Mouse (Mus musculus) MEL (cell line): ENCODE data around the gene Olfr52. TPM values are rescaled to one million over a fixed set of nuclear protein-coding genes. Genes with fewer than 3 reads are reported as not detected.

Experiments used
- DNase-seq: peaks from one replicate; pipeline ENCODE4 v3.0.0; 2011; ENCODE audit warnings: low read depth, low spot score
- H3K27ac ChIP-seq: 2 replicates; pipeline ENCODE4 v1.5.1; 2012; ENCODE audit warnings: low read depth, mild to moderate bottlenecking, control low read depth, low read length, moderate library complexity; ENCODE audit not compliant: control insufficient read depth
- H3K27me3 ChIP-seq, 2 experiments: fragments of 150-350 bp in 1 of 2; sonication (generic) in 1 of 2; 2 replicates each; pipeline ENCODE4 v1.6.1; 2012; ENCODE audit warnings: low read length in 2 of 2, mild to moderate bottlenecking in 2 of 2, improper control_type of control experiment in 1 of 2, moderate library complexity in 1 of 2; ENCODE audit not compliant: insufficient read depth in 2 of 2, control insufficient read depth in 1 of 2
- H3K36me3 ChIP-seq, 2 experiments: 2 replicates each; pipeline ENCODE4 v1.6.1; 2012 to 2014; ENCODE audit warnings: low read length in 2 of 2, improper control_type of control experiment in 1 of 2, inconsistent platforms in 1 of 2, mild to moderate bottlenecking in 1 of 2; ENCODE audit not compliant: insufficient read depth in 2 of 2, control insufficient read depth in 1 of 2
- H3K4me1 ChIP-seq, 2 experiments: fragments of 150-350 bp in 1 of 2; sonication (generic) in 1 of 2; 2 replicates each; pipeline ENCODE4 v1.6.1; 2012; ENCODE audit warnings: low read length in 2 of 2, improper control_type of control experiment in 1 of 2, mild to moderate bottlenecking in 1 of 2; ENCODE audit not compliant: insufficient read depth in 2 of 2, control insufficient read depth in 1 of 2
- H3K4me3 ChIP-seq, 2 experiments: fragments of 150-350 bp in 1 of 2; sonication (generic) in 1 of 2; 2 replicates each; pipeline ENCODE4 v1.5.1; 2012; ENCODE audit warnings: low read depth in 2 of 2, low read length in 2 of 2, mild to moderate bottlenecking in 2 of 2, moderate library complexity in 2 of 2, control low read depth in 1 of 2, improper control_type of control experiment in 1 of 2; ENCODE audit not compliant: control insufficient read depth in 1 of 2, insufficient read depth in 1 of 2
- H3K79me2 ChIP-seq: 2 replicates; pipeline ENCODE4 v1.6.1; 2012; ENCODE audit warnings: mild to moderate bottlenecking, low read length, moderate library complexity; ENCODE audit not compliant: control insufficient read depth, poor library complexity, insufficient read depth
- H3K9ac ChIP-seq: 2 replicates; pipeline ENCODE4 v1.6.1; 2012; ENCODE audit warnings: low read depth, mild to moderate bottlenecking, control low read depth, low read length, moderate library complexity; ENCODE audit not compliant: control insufficient read depth, poor library complexity, severe bottlenecking
- H3K9me3 ChIP-seq: fragments of 150-350 bp; sonication (generic); replicated peaks from 2 replicates; pipeline ENCODE4 v1.6.1; 2012; ENCODE audit warnings: mild to moderate bottlenecking, low read length, improper control_type of control experiment, moderate library complexity; ENCODE audit not compliant: insufficient read depth
- BHLHE40 ChIP-seq: IDR thresholded peaks from 2 replicates; pipeline ENCODE4 v1.6.1; 2012; ENCODE audit warnings: low read depth, mild to moderate bottlenecking, inconsistent platforms, low read length, improper control_type of control experiment, borderline replicate concordance
- CHD1 ChIP-seq: IDR thresholded peaks from 2 replicates; pipeline ENCODE4 v1.6.1; 2012; ENCODE audit warnings: low read depth, mild to moderate bottlenecking, inconsistent platforms, low read length, improper control_type of control experiment
- CTCF ChIP-seq, 3 experiments: IDR thresholded peaks in 2 of 3; conservative IDR thresholded peaks in 1 of 3; 2 replicates each; pipeline ENCODE4 v1.5.1; 2011 to 2012; ENCODE audit warnings: low read length in 3 of 3, low read depth in 2 of 3, mild to moderate bottlenecking in 2 of 3, improper control_type of control experiment in 1 of 3, inconsistent platforms in 1 of 3, mixed read lengths in 1 of 3, moderate library complexity in 1 of 3; ENCODE audit not compliant: control insufficient read depth in 1 of 3, insufficient read depth in 1 of 3, poor library complexity in 1 of 3, severe bottlenecking in 1 of 3
- E2F4 ChIP-seq: IDR thresholded peaks from 2 replicates; pipeline ENCODE4 v1.6.1; 2011; ENCODE audit warnings: low read depth, low read length, improper control_type of control experiment, borderline replicate concordance
- ELF1 ChIP-seq: IDR thresholded peaks from 2 replicates; pipeline ENCODE4 v1.6.1; 2014; ENCODE audit warnings: low read depth, mild to moderate bottlenecking, inconsistent platforms, low read length, improper control_type of control experiment, moderate library complexity
- EP300 ChIP-seq, 2 experiments: IDR thresholded peaks; 2 replicates each; pipeline ENCODE4 v1.6.1; 2011; ENCODE audit warnings: improper control_type of control experiment in 2 of 2, low read length in 2 of 2, low read depth in 1 of 2, mild to moderate bottlenecking in 1 of 2
- ETS1 ChIP-seq: IDR thresholded peaks from 2 replicates; pipeline ENCODE4 v1.6.1; 2012; ENCODE audit warnings: low read depth, mild to moderate bottlenecking, inconsistent platforms, low read length, improper control_type of control experiment, moderate library complexity
- MAX ChIP-seq: IDR thresholded peaks from 2 replicates; pipeline ENCODE4 v1.6.1; 2011; ENCODE audit warnings: low read length, improper control_type of control experiment
- MAZ ChIP-seq: IDR thresholded peaks from 2 replicates; pipeline ENCODE4 v1.6.1; 2012; ENCODE audit warnings: low read depth, mild to moderate bottlenecking, inconsistent platforms, low read length, improper control_type of control experiment
- MEF2A ChIP-seq: IDR thresholded peaks from 2 replicates; pipeline ENCODE4 v1.6.1; 2014; ENCODE audit warnings: low read depth, mild to moderate bottlenecking, inconsistent platforms, low read length, improper control_type of control experiment; ENCODE audit not compliant: poor library complexity, insufficient replicate concordance, severe bottlenecking; ENCODE audit errors: extremely low read depth
- MXI1 ChIP-seq: IDR thresholded peaks from 2 replicates; pipeline ENCODE4 v1.6.1; 2011; ENCODE audit warnings: mild to moderate bottlenecking, low read depth, low read length, improper control_type of control experiment
- MYB ChIP-seq: IDR thresholded peaks from 2 replicates; pipeline ENCODE4 v1.6.1; 2011; ENCODE audit warnings: mild to moderate bottlenecking, low read depth, low read length, improper control_type of control experiment
- NRF1 ChIP-seq: IDR thresholded peaks from 2 replicates; pipeline ENCODE4 v1.6.1; 2014; ENCODE audit warnings: low read depth, mild to moderate bottlenecking, inconsistent platforms, low read length, improper control_type of control experiment, moderate library complexity; ENCODE audit not compliant: poor library complexity, insufficient read depth, severe bottlenecking
- POLR2A ChIP-seq, 2 experiments: IDR thresholded peaks; 2 replicates each; pipeline ENCODE4 v1.6.1; 2011 to 2012; ENCODE audit warnings: low read length in 2 of 2, mild to moderate bottlenecking in 2 of 2, control low read depth in 1 of 2, improper control_type of control experiment in 1 of 2, low read depth in 1 of 2, moderate library complexity in 1 of 2; ENCODE audit not compliant: control insufficient read depth in 1 of 2, insufficient read depth in 1 of 2, poor library complexity in 1 of 2
- POLR2AphosphoS2 ChIP-seq: IDR thresholded peaks from 2 replicates; pipeline ENCODE4 v1.6.1; 2011; ENCODE audit warnings: low read length, improper control_type of control experiment
- RAD21 ChIP-seq: IDR thresholded peaks from 2 replicates; pipeline ENCODE4 v1.6.1; 2011; ENCODE audit warnings: mild to moderate bottlenecking, low read depth, low read length, improper control_type of control experiment
- RCOR1 ChIP-seq: IDR thresholded peaks from 2 replicates; pipeline ENCODE4 v1.6.1; 2012; ENCODE audit warnings: low read depth, mild to moderate bottlenecking, inconsistent platforms, low read length, improper control_type of control experiment
- SIN3A ChIP-seq: IDR thresholded peaks from 2 replicates; pipeline ENCODE4 v1.6.1; 2012; ENCODE audit warnings: low read length, improper control_type of control experiment, inconsistent platforms
- TAL1 ChIP-seq: IDR thresholded peaks from 2 replicates; pipeline ENCODE4 v1.6.1; 2012; ENCODE audit warnings: mild to moderate bottlenecking, inconsistent platforms, low read length, moderate library complexity, mixed read lengths
- polyA plus RNA-seq, 2 experiments: library from polyadenylated mRNA; stranded (reverse) in 1 of 2; unstranded in 1 of 2; fragments of >175 nt in 1 of 2; fragments of >200 nt in 1 of 2; gene quantifications; 2 replicates each; pipeline versions ENCODE4 v1.2.1 to v1.2.4; 2012; ENCODE audit warnings: low replicate concordance in 2 of 2, low read depth in 1 of 2; ENCODE audit not compliant: insufficient read length in 2 of 2, insufficient read depth in 1 of 2, missing spikeins in 1 of 2
- total RNA-seq: library from RNA; depleted of rRNA; stranded (reverse); fragments of 300-350 nt; gene quantifications from 2 replicates; pipeline ENCODE4 v1.2.3, GENCODE M21; 2012; rRNA removed

The Olfr52 gene
- total RNA-seq (not detected in 2 replicates), polyA plus RNA-seq (not detected)

- no peaks in the 10 kb centered on the region for H3K9me3 ChIP-seq
- TF ChIP-seq TAL1 (no peak), RCOR1 (no peak), POLR2A (IDR thresholded peaks at IDR 0.05; ENCODE audit: control insufficient read depth in 1 of 2, insufficient read depth in 1 of 2, low read depth in 1 of 2, low read length in 2 of 2, poor library complexity in 1 of 2) (no peak), SIN3A (no peak), MXI1 (no peak), MYB (no peak), CTCF (IDR thresholded peaks at IDR 0.05 in 2 of 3, conservative IDR thresholded peaks at IDR 0.05 in 1 of 3; ENCODE audit: control insufficient read depth in 1 of 3, insufficient read depth in 1 of 3, low read depth in 2 of 3, low read length in 3 of 3, poor library complexity in 1 of 3, severe bottlenecking in 1 of 3) (no peak), ELF1 (no peak)
These were observed at the start of gene Olfr52 for GRCm38 (mm10) chr2:86185583-86185982. Gene Olfr52 (minus strand): TSS chr2:86185683.

GRCm38 (mm10) chr2:86231301-86231700 is 45.8 kb upstream of the Olfr52 start, which contains the start of gene Olfr1047:
Gene Olfr1047 (minus strand): TSS chr2:86231401.
- TF ChIP-seq POLR2AphosphoS2 (no peak), MYB (no peak), ETS1 (no peak), MXI1 (no peak), CTCF (IDR thresholded peaks at IDR 0.05 in 2 of 3, conservative IDR thresholded peaks at IDR 0.05 in 1 of 3; ENCODE audit: control insufficient read depth in 1 of 3, insufficient read depth in 1 of 3, low read depth in 2 of 3, low read length in 3 of 3, poor library complexity in 1 of 3, severe bottlenecking in 1 of 3) (no peak), EP300 (IDR thresholded peaks at IDR 0.05; ENCODE audit: low read depth in 1 of 2, low read length in 2 of 2) (no peak), MAX (no peak), NRF1 (no peak), BHLHE40 (no peak), RAD21 (no peak), MEF2A (no peak), E2F4 (no peak), MAZ (no peak), CHD1 (no peak)
- no peaks in the 10 kb centered on the region for H3K27me3 ChIP-seq
- H3K9me3 ChIP-seq, result no peaks in the 10 kb centered on the region
- H3K4me3 ChIP-seq, result no peak within 1 kb of the TSS
- H3K27ac ChIP-seq, result no peak within 1 kb of the TSS
- no peak within 1 kb of the TSS for H3K9ac ChIP-seq
- no peaks in the 10 kb centered on the region for H3K79me2 ChIP-seq
- no peaks in the 10 kb centered on the region for H3K4me1 ChIP-seq
- H3K36me3 ChIP-seq, result no peaks in the 10 kb centered on the region
- no peak for DNase-seq

More at GRCm38 (mm10) chr2:86185583-86185982, at the start of gene Olfr52:
- no peaks in the 10 kb centered on the region for H3K36me3 ChIP-seq
- DNase-seq, result no peak
- H3K27ac ChIP-seq, result no peak within 1 kb of the TSS
- no peaks in the 10 kb centered on the region for H3K4me1 ChIP-seq
- H3K9ac ChIP-seq, result no peak within 1 kb of the TSS
- H3K27me3 ChIP-seq, result no peaks in the 10 kb centered on the region
- no peak within 1 kb of the TSS for H3K4me3 ChIP-seq
- no peaks in the 10 kb centered on the region for H3K79me2 ChIP-seq
